Mouse (Mus musculus): ENCODE measurements at regions not wholly inside any gene's neighbourhood (a gene's known extent, or its start where the extent isn't known, plus 50 kb on each side); places are given as distances from the start of the nearest gene placed in this dataset.

- TF ChIP-seq CTCF (conservative IDR thresholded peaks at IDR 0.05 in 1 of 2, IDR thresholded peaks at IDR 0.05 in 1 of 2; ENCODE audit: low read depth in 2 of 2, low read length in 2 of 2): no peak
- no peak for TF ChIP-seq MAZ (IDR thresholded peaks at IDR 0.05; ENCODE audit: low read depth, low read length)
- TF ChIP-seq MAFK (IDR thresholded peaks at IDR 0.05; ENCODE audit: insufficient replicate concordance, low read length): no peak
- TF ChIP-seq TCF12 (IDR thresholded peaks at IDR 0.05; ENCODE audit: low read depth, low read length): no peak
- no peak for TF ChIP-seq ZMIZ1 (IDR thresholded peaks at IDR 0.05; ENCODE audit: low read depth, low read length)
These were observed 213.5 kb downstream of the Cdh26 start for GRCm38 (mm10) chr2:178643841-178644240.
